Mouse (Mus musculus) stomach, postnatal 0 days (tissue): ENCODE data around the gene Rprd1b. TPM values are rescaled to one million over a fixed set of nuclear protein-coding genes. Genes with fewer than 3 reads are reported as not detected.

Source experiments
- ATAC-seq: fragments of 200-750 bp; cut with Nextera tagmentation; 2 replicates; pipeline ENCODE4 v1.8.0; 2017; ENCODE audit not compliant: low FRiP score, low TSS enrichment
- DNase-seq: peaks from one replicate; pipeline ENCODE4 v3.0.0-alpha.2; 2016; ENCODE audit warnings: low spot score
- H3K27ac ChIP-seq: fragments of 300-500 bp; sonication (generic); replicated peaks from 2 replicates; pipeline ENCODE4 v1.5.1; 2014; ENCODE audit warnings: mild to moderate bottlenecking, control low read depth
- H3K27me3 ChIP-seq: fragments of 300-500 bp; sonication (generic); 2 replicates; pipeline ENCODE4 v1.6.1; 2014; ENCODE audit warnings: low read length; ENCODE audit not compliant: control insufficient read depth, insufficient read depth
- H3K36me3 ChIP-seq: fragments of 300-500 bp; sonication (generic); 2 replicates; pipeline ENCODE4 v1.6.1; 2014; ENCODE audit warnings: low read length, mixed read lengths; ENCODE audit not compliant: control insufficient read depth, insufficient read depth
- H3K4me1 ChIP-seq: fragments of 300-500 bp; sonication (generic); replicated peaks from 2 replicates; pipeline ENCODE4 v1.6.1; 2014; ENCODE audit warnings: antibody characterized with exemption; ENCODE audit not compliant: control insufficient read depth, insufficient read depth
- H3K4me2 ChIP-seq: fragments of 300-500 bp; sonication (generic); replicated peaks from 2 replicates; pipeline ENCODE4 v1.6.1; 2014; ENCODE audit warnings: low read depth, mild to moderate bottlenecking, control low read depth, moderate library complexity
- H3K4me3 ChIP-seq: fragments of 300-500 bp; sonication (generic); 2 replicates; pipeline ENCODE4 v1.5.1; 2014; ENCODE audit warnings: low read depth, low read length, control low read depth
- H3K9ac ChIP-seq: fragments of 300-500 bp; sonication (generic); 2 replicates; pipeline ENCODE4 v1.6.1; 2014; ENCODE audit warnings: mild to moderate bottlenecking, low read length, control low read depth, mixed read lengths
- H3K9me3 ChIP-seq: fragments of 300-500 bp; sonication (generic); 2 replicates; pipeline ENCODE4 v1.6.1; 2016; ENCODE audit warnings: low read length; ENCODE audit not compliant: control insufficient read depth
- CTCF ChIP-seq: IDR thresholded peaks from 2 replicates; pipeline ENCODE4 v1.5.1; 2016; ENCODE audit warnings: antibody characterized with exemption, low read depth, mild to moderate bottlenecking, moderate library complexity
- EP300 ChIP-seq: optimal IDR thresholded peaks from 2 replicates; pipeline ENCODE3; 2016; ENCODE audit warnings: antibody characterized with exemption
- WGBS: fragments of 180-500 bp; shearing (Covaris S2); extraction: QIAGEN DNeasy Blood & Tissue Kit; methylation state at CpG from one replicate; pipeline ENCODE4 v1.1.7; 2014; 5-methylcytosine and 5-hydroxymethylcytosine counted together
- polyA plus RNA-seq: library from polyadenylated mRNA; unstranded; fragments of >200 nt; fragmentation: Nextera tagmentation; extraction: Ambion mirVana; gene quantifications from 2 replicates; pipeline ENCODE4 v1.2.1, GENCODE M21; 2015

The Rprd1b gene
- polyA plus RNA-seq, 1 experiment from 2014 or later = 20.3 TPM

- no peak overlapping the region for H3K4me2 ChIP-seq
- ATAC-seq (no peak), DNase-seq (no peak)
- no peak overlapping the region for H3K9ac ChIP-seq
- no peaks in the 10 kb centered on the region for H3K9me3 ChIP-seq
- TF ChIP-seq CTCF = no peak
- TF ChIP-seq EP300 = no peak
- H3K4me1 ChIP-seq = peaks cover 2% of the 10 kb centered on the region; the same call in 1 of the 2 replicates
- H3K4me3 ChIP-seq = no peak overlapping the region
- peaks cover 12% of the 10 kb centered on the region; the same call in 1 of the 2 replicates for H3K36me3 ChIP-seq
- no peak overlapping the region for H3K27ac ChIP-seq
- 77% methylated on average over 6 of the region's 6 CpGs for WGBS
- no peaks in the 10 kb centered on the region for H3K27me3 ChIP-seq
Observed at GRCm38 (mm10) chr2:158133050-158133449, 104.8 kb downstream of the Rprd1b start.

GRCm38 (mm10) chr2:158136205-158136604 lies 107.9 kb downstream of the Rprd1b start:
- H3K4me1 ChIP-seq = peaks cover 7% of the 10 kb centered on the region; the same call in 1 of the 2 replicates
- no peak overlapping the region for H3K9ac ChIP-seq
- no peak for DNase-seq
- ATAC-seq = no peak
- no peaks in the 10 kb centered on the region for H3K9me3 ChIP-seq
- 0 out of 2 replicates have a peak, but pooled peaks cover 12% of the 10 kb centered on the region for H3K36me3 ChIP-seq
- peak overlapping the region; percentile 40 for H3K27ac ChIP-seq
- H3K27me3 ChIP-seq = no peaks in the 10 kb centered on the region
- H3K4me2 ChIP-seq = no peak overlapping the region
- 39% methylated on average over 7 of the region's 7 CpGs for WGBS
- TF ChIP-seq EP300 = no peak
- TF ChIP-seq CTCF = no peak
- no peak overlapping the region for H3K4me3 ChIP-seq

GRCm38 (mm10) chr2:158137771-158138170 lies 109.5 kb downstream of the Rprd1b start:
- 77% methylated on average over 11 of the region's 12 CpGs for WGBS
- H3K4me3 ChIP-seq = no peak overlapping the region
- no peak overlapping the region for H3K4me2 ChIP-seq
- H3K27ac ChIP-seq = no peak overlapping the region
- H3K4me1 ChIP-seq = peaks cover 11% of the 10 kb centered on the region; the same call in 1 of the 2 replicates
- ATAC-seq (no peak), DNase-seq (no peak)
- H3K9ac ChIP-seq = no peak overlapping the region
- no peaks in the 10 kb centered on the region for H3K27me3 ChIP-seq
- TF ChIP-seq EP300 (no peak), CTCF (no peak)
- 0 out of 2 replicates have a peak, but pooled peaks cover 7% of the 10 kb centered on the region for H3K36me3 ChIP-seq
- H3K9me3 ChIP-seq = no peaks in the 10 kb centered on the region

GRCm38 (mm10) chr2:158138778-158139177 lies 110.5 kb downstream of the Rprd1b start:
- H3K36me3 ChIP-seq = 0 out of 2 replicates have a peak, but pooled peaks cover 5% of the 10 kb centered on the region
- TF ChIP-seq CTCF (no peak), EP300 (no peak)
- peak overlapping the region; percentile 59; the same call in 1 of the 2 replicates for H3K27ac ChIP-seq
- H3K27me3 ChIP-seq = no peaks in the 10 kb centered on the region
- no peak overlapping the region for H3K4me2 ChIP-seq
- H3K9me3 ChIP-seq = no peaks in the 10 kb centered on the region
- H3K9ac ChIP-seq = no peak overlapping the region
- H3K4me1 ChIP-seq = peaks cover 11% of the 10 kb centered on the region; the same call in 1 of the 2 replicates
- no peak overlapping the region for H3K4me3 ChIP-seq
- WGBS = 92% methylated on average over 9 of the region's 9 CpGs
- no peak for DNase-seq
- no peak for ATAC-seq

- Histone ChIP-seq H3K9ac (no peak overlapping the region), H3K9me3 (no peaks in the 10 kb centered on the region), H3K27ac (peak overlapping the region; percentile 59), H3K36me3 (0 out of 2 replicates have a peak, but pooled peaks cover 2% of the 10 kb centered on the region), H3K4me2 (no peak overlapping the region), H3K4me1 (peaks cover 11% of the 10 kb centered on the region; the same call in 1 of the 2 replicates), H3K27me3 (no peaks in the 10 kb centered on the region), H3K4me3 (no peak overlapping the region)
- 38% methylated on average over 7 of the region's 7 CpGs for WGBS
- peak; percentile 53 for ATAC-seq
- peak; percentile 53 for DNase-seq
- TF ChIP-seq CTCF (no peak), EP300 (no peak)
Observed at GRCm38 (mm10) chr2:158139628-158140027, 111.3 kb downstream of the Rprd1b start.

- Histone ChIP-seq H3K4me3 (no peak overlapping the region), H3K4me1 (peaks cover 12% of the 10 kb centered on the region; the same call in 1 of the 2 replicates), H3K27ac (peak overlapping the region; percentile 59), H3K4me2 (no peak overlapping the region), H3K9me3 (no peaks in the 10 kb centered on the region), H3K9ac (no peak overlapping the region), H3K27me3 (no peaks in the 10 kb centered on the region), H3K36me3 (0 out of 2 replicates have a peak, but pooled peaks cover 2% of the 10 kb centered on the region)
- ATAC-seq (peak; percentile 14; the same call in 1 of the 2 replicates), DNase-seq (no peak)
- 59% methylated on average over 5 of the region's 5 CpGs for WGBS
- TF ChIP-seq CTCF (no peak), EP300 (no peak)
Observed at GRCm38 (mm10) chr2:158140664-158141063, 112.4 kb downstream of the Rprd1b start.
